Mouse (Mus musculus) mouse embryonic stem cell (cell line): ENCODE results near the gene Hmg20b.

Experiments used
- in situ Hi-C, 2 experiments: fragments of 300-500 bp; cut with MboI; formaldehyde crosslinking; loops; 1 replicate in 1 of 2; 3 replicates in 1 of 2; pipeline ENCODE4 v1.14.3; 2019 to 2020; ENCODE audit warnings: low sequenced_read_pairs in 2 of 2, low pct_unique_long_range_greater_than_20kb in 1 of 2, mixed read lengths in 1 of 2; ENCODE audit not compliant: unreplicated experiment in 1 of 2

The Hmg20b gene

DNA sequence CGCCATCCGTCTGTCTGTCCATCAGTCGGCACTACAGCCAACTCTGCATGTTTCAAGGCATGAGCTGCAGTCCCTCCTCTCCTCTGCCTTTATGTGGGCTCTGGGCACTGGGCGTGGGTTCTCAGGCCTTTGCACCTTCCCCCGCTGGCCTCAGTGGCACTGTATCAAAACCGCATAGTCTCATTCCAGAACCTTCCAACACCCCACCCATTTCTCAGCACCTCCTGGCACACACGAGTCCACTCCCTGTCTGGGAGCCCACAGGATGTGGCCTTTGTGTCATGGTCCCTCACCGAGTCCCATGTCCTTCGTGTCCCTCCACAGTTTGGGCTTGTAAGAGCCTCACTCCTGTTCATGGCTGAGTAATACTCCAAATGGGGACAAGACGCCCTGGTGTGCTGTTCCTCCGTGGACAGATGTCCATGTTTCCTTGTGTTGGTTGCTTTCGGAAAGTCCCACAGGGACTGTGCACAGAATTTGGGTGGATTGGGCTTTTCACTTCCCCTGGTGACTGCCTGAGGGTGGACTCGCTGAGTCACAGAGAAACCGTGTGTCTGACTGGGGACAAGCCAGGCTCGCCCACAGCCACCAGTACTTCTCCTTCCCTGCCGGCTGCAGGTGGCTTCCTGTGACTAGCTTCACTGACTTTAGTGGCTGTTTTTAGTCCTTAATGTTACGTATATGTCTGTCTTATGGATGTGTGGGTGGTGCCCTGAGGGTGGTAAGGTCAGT, 51.7 kb downstream of the Hmg20b start:
- in situ Hi-C loops = no loop called here

DNA sequence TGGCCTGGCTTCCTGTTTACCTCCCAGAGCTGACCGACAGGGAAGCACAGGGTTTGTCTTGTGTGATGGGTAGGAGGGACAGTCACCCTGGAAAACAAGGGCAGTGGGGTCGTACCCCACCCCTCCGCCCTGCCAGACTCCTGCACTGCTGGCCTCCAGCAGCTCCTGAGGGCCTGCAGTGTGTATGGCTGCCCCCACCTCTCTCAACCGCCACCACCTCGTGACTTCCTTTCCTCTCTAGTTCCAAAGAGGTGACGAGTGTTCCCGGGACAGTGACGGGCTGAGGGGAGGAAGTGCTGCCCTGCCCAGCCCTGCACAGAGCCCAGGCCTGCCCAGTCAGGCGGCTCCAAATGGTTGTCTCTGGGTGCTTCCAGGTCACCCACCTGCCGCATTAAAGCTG, 52.4 kb downstream of the Hmg20b start:
- in situ Hi-C loops = no loop called here

DNA sequence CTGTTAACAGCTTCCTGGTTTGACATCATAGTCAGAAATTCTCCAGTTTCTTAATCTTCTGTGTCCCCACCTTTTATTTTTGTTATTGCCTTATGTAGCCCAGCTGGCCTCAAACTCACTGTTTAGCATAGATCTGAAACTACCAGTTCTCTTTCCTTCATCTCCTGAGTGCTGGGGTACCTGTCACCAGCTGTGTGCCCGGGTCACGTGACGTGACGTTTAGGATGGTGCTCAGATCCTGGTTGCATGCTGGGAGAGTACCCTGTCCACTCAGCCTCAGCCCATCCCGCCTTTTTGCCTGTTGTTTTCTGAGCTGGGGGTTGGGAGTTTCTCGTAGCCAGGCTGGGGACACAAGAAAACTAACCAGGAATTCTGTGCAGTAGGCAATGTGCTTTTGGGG, 53.0 kb downstream of the Hmg20b start:
- in situ Hi-C loops = no loop called here
